Mouse (Mus musculus): ENCODE results near the gene Tjp3. TPM values are rescaled to one million over a fixed set of nuclear protein-coding genes. Genes with fewer than 3 reads are reported as not detected.

The Tjp3 gene
- total RNA-seq, 1 experiment: 5.2 TPM

- Histone ChIP-seq H3K9me3 (ENCODE audit: control insufficient read depth, insufficient read depth, low read depth, low read length) (no peaks in the 10 kb centered on the region), H3K4me1 (ENCODE audit: control insufficient read depth in 2 of 2, insufficient read depth in 2 of 2, low read length in 2 of 2, poor library complexity in 1 of 2) (peaks cover 0 to 37% of the 10 kb centered on the region in 2 experiments; a peak in 2 of 4 replicates), H3K9ac (ENCODE audit: insufficient read depth, low read depth, low read length, poor library complexity, severe bottlenecking) (peak overlapping the region; percentile 42; the same call in 1 of the 2 replicates), H3K4me3 (ENCODE audit: insufficient read depth in 1 of 2, low read depth in 1 of 2, low read length in 2 of 2, poor library complexity in 1 of 2, severe bottlenecking in 1 of 2) (peak overlapping the region; percentile 65 to 67), H3K36me3 (ENCODE audit: control insufficient read depth, insufficient read depth, low read length, poor library complexity, severe bottlenecking) (peaks cover 6% of the 10 kb centered on the region; the same call in 1 of the 2 replicates), H3K27ac (ENCODE audit: insufficient read depth, low read depth, low read length, poor library complexity, severe bottlenecking) (peak overlapping the region; percentile 16)
- no peak for DNase-seq (ENCODE audit: low read depth, low spot score)
- TF ChIP-seq ZNF384 (IDR thresholded peaks at IDR 0.05; ENCODE audit: low read depth, low read length) (no peak), CHD2 (IDR thresholded peaks at IDR 0.05; ENCODE audit: low read depth, low read length) (no peak), ZC3H11A (IDR thresholded peaks at IDR 0.05; ENCODE audit: borderline replicate concordance, low read depth, low read length) (no peak)
- in situ Hi-C loops (cut with MboI; ENCODE audit: low sequenced_read_pairs in 2 of 2, unreplicated experiment in 2 of 2): no loop called here
These were observed 6.7 kb downstream of the Tjp3 start for GRCm38 (mm10) chr10:81284719-81285118.

GRCm38 (mm10) chr10:81284189-81284588 is 7.2 kb downstream of the Tjp3 start:
- in situ Hi-C loops (cut with MboI; ENCODE audit: low sequenced_read_pairs in 2 of 2, unreplicated experiment in 2 of 2): no loop called here
- Histone ChIP-seq H3K9ac (ENCODE audit: insufficient read depth, low read depth, low read length, poor library complexity, severe bottlenecking) (peak overlapping the region; percentile 42), H3K36me3 (ENCODE audit: control insufficient read depth, insufficient read depth, low read length, poor library complexity, severe bottlenecking) (peaks cover 6% of the 10 kb centered on the region; the same call in 1 of the 2 replicates), H3K9me3 (ENCODE audit: control insufficient read depth, insufficient read depth, low read depth, low read length) (no peaks in the 10 kb centered on the region), H3K27ac (ENCODE audit: insufficient read depth, low read depth, low read length, poor library complexity, severe bottlenecking) (peak overlapping the region; percentile 13; the same call in 1 of the 2 replicates), H3K4me1 (ENCODE audit: control insufficient read depth in 2 of 2, insufficient read depth in 2 of 2, low read length in 2 of 2, poor library complexity in 1 of 2) (peaks cover 0 to 40% of the 10 kb centered on the region in 2 experiments; a peak in 2 of 4 replicates), H3K4me3 (ENCODE audit: insufficient read depth in 1 of 2, low read depth in 1 of 2, low read length in 2 of 2, poor library complexity in 1 of 2, severe bottlenecking in 1 of 2) (peak overlapping the region; percentile 65 to 67; a peak in 3 of 4 replicates)
- DNase-seq (ENCODE audit: low read depth, low spot score): no peak
- TF ChIP-seq ZNF384 (IDR thresholded peaks at IDR 0.05; ENCODE audit: low read depth, low read length): no peak
- no peak for TF ChIP-seq ZC3H11A (IDR thresholded peaks at IDR 0.05; ENCODE audit: borderline replicate concordance, low read depth, low read length)
- TF ChIP-seq HCFC1 (IDR thresholded peaks at IDR 0.05; ENCODE audit: borderline replicate concordance, insufficient read depth, low read length): no peak
- no peak for TF ChIP-seq MAFK (IDR thresholded peaks at IDR 0.05; ENCODE audit: insufficient read depth, low read depth, low read length)
- TF ChIP-seq CHD2 (IDR thresholded peaks at IDR 0.05; ENCODE audit: low read depth, low read length): no peak

GRCm38 (mm10) chr10:81279496-81279895 is 11.9 kb downstream of the Tjp3 start:
- TF ChIP-seq MAFK (IDR thresholded peaks at IDR 0.05; ENCODE audit: insufficient read depth, low read depth, low read length): no peak
- TF ChIP-seq HCFC1 (IDR thresholded peaks at IDR 0.05; ENCODE audit: borderline replicate concordance, insufficient read depth, low read length): no peak
- TF ChIP-seq CHD2 (IDR thresholded peaks at IDR 0.05; ENCODE audit: low read depth, low read length): no peak
- TF ChIP-seq ZNF384 (IDR thresholded peaks at IDR 0.05; ENCODE audit: low read depth, low read length): no peak
- no peak for TF ChIP-seq ZC3H11A (IDR thresholded peaks at IDR 0.05; ENCODE audit: borderline replicate concordance, low read depth, low read length)
- peak; percentile 81 for DNase-seq (ENCODE audit: low read depth, low spot score)
- H3K4me1 ChIP-seq (ENCODE audit: control insufficient read depth in 2 of 2, insufficient read depth in 2 of 2, low read length in 2 of 2, poor library complexity in 1 of 2): peaks cover 5 to 45% of the 10 kb centered on the region in 2 experiments
- in situ Hi-C loops (cut with MboI; ENCODE audit: low sequenced_read_pairs in 2 of 2, unreplicated experiment in 2 of 2): no loop called here
- peak overlapping the region; percentile 5 to 16; a peak in 2 of 4 replicates for H3K4me3 ChIP-seq (ENCODE audit: insufficient read depth in 1 of 2, low read depth in 1 of 2, low read length in 2 of 2, poor library complexity in 1 of 2, severe bottlenecking in 1 of 2)
- no peak overlapping the region for H3K9ac ChIP-seq (ENCODE audit: insufficient read depth, low read depth, low read length, poor library complexity, severe bottlenecking)
- H3K9me3 ChIP-seq (ENCODE audit: control insufficient read depth, insufficient read depth, low read depth, low read length): no peaks in the 10 kb centered on the region
- no peak overlapping the region for H3K27ac ChIP-seq (ENCODE audit: insufficient read depth, low read depth, low read length, poor library complexity, severe bottlenecking)
- H3K36me3 ChIP-seq (ENCODE audit: control insufficient read depth, insufficient read depth, low read length, poor library complexity, severe bottlenecking): peaks cover 6% of the 10 kb centered on the region; the same call in 1 of the 2 replicates

- no peak for DNase-seq (ENCODE audit: low read depth, low spot score)
- Histone ChIP-seq H3K9ac (ENCODE audit: insufficient read depth, low read depth, low read length, poor library complexity, severe bottlenecking) (peak overlapping the region; percentile 18; the same call in 1 of the 2 replicates), H3K4me3 (ENCODE audit: insufficient read depth in 1 of 2, low read depth in 1 of 2, low read length in 2 of 2, poor library complexity in 1 of 2, severe bottlenecking in 1 of 2) (peak overlapping the region; percentile 40 to 47; a peak in 3 of 4 replicates), H3K36me3 (ENCODE audit: control insufficient read depth, insufficient read depth, low read length, poor library complexity, severe bottlenecking) (peaks cover 18% of the 10 kb centered on the region; the same call in 1 of the 2 replicates), H3K27ac (ENCODE audit: insufficient read depth, low read depth, low read length, poor library complexity, severe bottlenecking) (no peak overlapping the region), H3K4me1 (ENCODE audit: control insufficient read depth in 2 of 2, insufficient read depth in 2 of 2, low read length in 2 of 2, poor library complexity in 1 of 2) (peaks cover 5 to 35% of the 10 kb centered on the region in 2 experiments), H3K9me3 (ENCODE audit: control insufficient read depth, insufficient read depth, low read depth, low read length) (no peaks in the 10 kb centered on the region)
- in situ Hi-C loops (cut with MboI; ENCODE audit: low sequenced_read_pairs in 2 of 2, unreplicated experiment in 2 of 2): no loop called here
- TF ChIP-seq CHD2 (IDR thresholded peaks at IDR 0.05; ENCODE audit: low read depth, low read length): no peak
- TF ChIP-seq HCFC1 (IDR thresholded peaks at IDR 0.05; ENCODE audit: borderline replicate concordance, insufficient read depth, low read length): no peak
- no peak for TF ChIP-seq MAFK (IDR thresholded peaks at IDR 0.05; ENCODE audit: insufficient read depth, low read depth, low read length)
- no peak for TF ChIP-seq ZNF384 (IDR thresholded peaks at IDR 0.05; ENCODE audit: low read depth, low read length)
- no peak for TF ChIP-seq ZC3H11A (IDR thresholded peaks at IDR 0.05; ENCODE audit: borderline replicate concordance, low read depth, low read length)
These were observed 13.7 kb downstream of the Tjp3 start for GRCm38 (mm10) chr10:81277676-81278075.
